Mouse (Mus musculus): ENCODE results near the gene Ankrd28. TPM values are rescaled to one million over a fixed set of nuclear protein-coding genes. Genes with fewer than 3 reads are reported as not detected.

Gene Ankrd28
- polyA plus RNA-seq, 2 experiments = 3.8 to 4.8 TPM

DNA sequence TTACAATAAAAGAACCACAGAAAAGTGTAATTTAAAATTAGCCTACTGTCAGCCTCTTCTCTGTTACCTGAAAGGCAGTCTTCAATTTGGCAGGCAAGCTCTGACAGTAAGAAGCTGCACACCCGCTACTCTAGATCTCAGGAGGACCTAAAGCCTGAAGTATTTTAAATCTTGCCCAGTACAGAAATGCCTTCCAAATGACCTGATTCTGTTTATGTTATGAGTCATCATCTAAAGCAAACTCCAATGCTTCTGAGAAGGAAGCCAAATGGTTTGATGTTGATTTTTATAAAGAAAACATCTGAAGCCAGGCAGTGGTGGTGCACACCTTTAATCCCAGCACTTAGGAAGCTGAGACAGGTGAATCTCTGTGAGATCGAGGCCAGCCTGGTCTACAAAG is 130.1 kb downstream of the Ankrd28 start:
- no peaks in the 10 kb centered on the region for H3K27me3 ChIP-seq (ENCODE audit: control insufficient read depth, insufficient read depth, low read length)
- H3K9me3 ChIP-seq (ENCODE audit: control insufficient read depth, low read length) = no peaks in the 10 kb centered on the region
- ATAC-seq (ENCODE audit: insufficient read depth) (no peak), DNase-seq (ENCODE audit: low read depth in 3 of 3, low spot score in 3 of 3) (no peak)
- H3K4me3 ChIP-seq (ENCODE audit: insufficient read depth in 1 of 2, low read depth in 2 of 2, low read length in 2 of 2) = no peak overlapping the region
- H3K36me3 ChIP-seq (replicated peaks; ENCODE audit: control insufficient read depth, insufficient read depth, low read depth) = no peaks in the 10 kb centered on the region; the same call in none of the 2 replicates
- no peak for TF ChIP-seq CTCF (IDR thresholded peaks at IDR 0.05; ENCODE audit: low read depth)
- H3K4me2 ChIP-seq (ENCODE audit: low read depth) = no peak overlapping the region
- WGBS (ENCODE audit: insufficient replicate concordance) = 73% methylated on average over 2 of the region's 2 CpGs
- H3K4me1 ChIP-seq (replicated peaks; ENCODE audit: control insufficient read depth in 2 of 2, insufficient read depth in 2 of 2, low read length in 1 of 2) = no peaks in the 10 kb centered on the region
- no peak overlapping the region for H3K27ac ChIP-seq
- H3K9ac ChIP-seq (replicated peaks) = no peak overlapping the region

DNA sequence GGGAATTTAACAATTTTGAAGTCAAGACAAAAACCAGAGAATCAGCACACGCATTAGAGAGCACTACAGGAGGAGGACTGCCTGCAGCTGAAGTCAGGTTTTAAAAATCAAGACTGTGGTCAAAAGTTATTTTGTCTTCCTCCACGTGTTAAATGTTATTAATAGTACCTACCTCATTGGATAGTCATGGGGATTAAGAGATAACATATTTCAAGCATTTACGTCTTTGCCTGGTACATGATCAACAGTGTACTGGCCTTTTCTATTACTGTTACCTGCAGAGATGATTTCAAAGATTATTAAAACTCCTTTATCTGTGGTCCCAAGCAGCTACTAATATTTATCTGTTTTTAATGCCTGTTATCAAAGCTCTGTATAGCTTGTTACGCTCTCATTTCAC is 132.7 kb downstream of the Ankrd28 start:
- ATAC-seq (ENCODE audit: insufficient read depth) = no peak
- Histone ChIP-seq H3K4me2 (ENCODE audit: low read depth) (no peak overlapping the region), H3K9me3 (ENCODE audit: control insufficient read depth, low read length) (no peaks in the 10 kb centered on the region), H3K27me3 (ENCODE audit: control insufficient read depth, insufficient read depth, low read length) (no peaks in the 10 kb centered on the region), H3K36me3 (replicated peaks; ENCODE audit: control insufficient read depth, insufficient read depth, low read depth) (no peaks in the 10 kb centered on the region; the same call in none of the 2 replicates), H3K4me3 (ENCODE audit: insufficient read depth in 1 of 2, low read depth in 2 of 2, low read length in 2 of 2) (no peak overlapping the region), H3K4me1 (replicated peaks; ENCODE audit: control insufficient read depth in 2 of 2, insufficient read depth in 2 of 2, low read length in 1 of 2) (no peaks in the 10 kb centered on the region), H3K9ac (replicated peaks) (no peak overlapping the region), H3K27ac (no peak overlapping the region)
- TF ChIP-seq CTCF (IDR thresholded peaks at IDR 0.05; ENCODE audit: low read depth) (no peak), EP300 (IDR thresholded peaks at IDR 0.05; ENCODE audit: low read depth) (no peak)
- no peak for DNase-seq (ENCODE audit: low read depth in 3 of 3, low spot score in 3 of 3)
- WGBS (ENCODE audit: insufficient replicate concordance) = 68% methylated on average over 4 of the region's 4 CpGs

DNA sequence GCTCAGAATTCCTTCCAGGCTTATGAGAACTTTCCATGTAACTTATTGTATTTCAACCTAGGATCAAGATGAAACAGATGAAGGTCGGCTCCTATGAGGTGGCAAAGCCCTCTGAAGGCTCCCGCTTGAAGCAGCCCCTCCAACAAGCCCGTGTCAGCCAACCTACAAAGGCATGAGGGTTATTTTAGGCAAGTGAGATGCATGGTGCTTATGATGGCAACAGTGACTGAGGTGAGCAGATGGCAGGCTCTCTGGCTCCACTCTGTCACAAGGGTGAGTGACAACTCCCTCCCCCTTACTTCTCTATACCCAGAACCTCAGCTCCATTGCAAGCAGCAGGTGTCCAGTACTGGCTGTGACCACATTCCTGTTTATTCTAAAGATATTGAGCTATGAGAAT is 133.1 kb downstream of the Ankrd28 start:
- DNase-seq (ENCODE audit: low read depth in 3 of 3, low spot score in 3 of 3) (no peak), ATAC-seq (ENCODE audit: insufficient read depth) (no peak)
- Histone ChIP-seq H3K27me3 (ENCODE audit: control insufficient read depth, insufficient read depth, low read length) (no peaks in the 10 kb centered on the region), H3K4me3 (ENCODE audit: insufficient read depth in 1 of 2, low read depth in 2 of 2, low read length in 2 of 2) (no peak overlapping the region), H3K4me2 (ENCODE audit: low read depth) (no peak overlapping the region), H3K9ac (replicated peaks) (no peak overlapping the region), H3K27ac (no peak overlapping the region), H3K36me3 (replicated peaks; ENCODE audit: control insufficient read depth, insufficient read depth, low read depth) (no peaks in the 10 kb centered on the region; the same call in none of the 2 replicates), H3K9me3 (ENCODE audit: control insufficient read depth, low read length) (no peaks in the 10 kb centered on the region), H3K4me1 (replicated peaks; ENCODE audit: control insufficient read depth in 2 of 2, insufficient read depth in 2 of 2, low read length in 1 of 2) (no peaks in the 10 kb centered on the region)
- TF ChIP-seq CTCF (IDR thresholded peaks at IDR 0.05; ENCODE audit: low read depth) (no peak), EP300 (IDR thresholded peaks at IDR 0.05; ENCODE audit: low read depth) (no peak)
- 68% methylated on average over 3 of the region's 3 CpGs for WGBS (ENCODE audit: insufficient replicate concordance)

DNA sequence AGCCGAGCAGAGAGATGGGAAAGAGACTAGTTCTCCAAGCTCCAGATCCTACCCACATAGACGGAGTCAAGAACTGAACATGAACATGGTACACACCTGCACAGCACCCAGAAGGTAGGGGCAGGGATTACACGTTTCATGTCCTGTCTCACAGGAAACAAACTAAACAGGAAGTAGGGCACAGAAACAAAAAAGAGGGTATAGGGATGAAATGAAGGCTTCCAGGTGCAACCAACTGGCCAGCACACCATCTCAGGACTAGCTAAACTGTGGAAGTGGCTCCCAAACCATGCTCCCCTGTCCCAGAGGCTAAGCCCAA is 133.5 kb downstream of the Ankrd28 start:
- WGBS (ENCODE audit: insufficient replicate concordance) = 68% methylated on average over 3 of the region's 3 CpGs
- Histone ChIP-seq H3K9me3 (ENCODE audit: control insufficient read depth, low read length) (no peaks in the 10 kb centered on the region), H3K9ac (replicated peaks) (no peak overlapping the region), H3K4me1 (replicated peaks; ENCODE audit: control insufficient read depth in 2 of 2, insufficient read depth in 2 of 2, low read length in 1 of 2) (no peaks in the 10 kb centered on the region), H3K27ac (no peak overlapping the region), H3K4me3 (ENCODE audit: insufficient read depth in 1 of 2, low read depth in 2 of 2, low read length in 2 of 2) (no peak overlapping the region), H3K27me3 (ENCODE audit: control insufficient read depth, insufficient read depth, low read length) (no peaks in the 10 kb centered on the region), H3K4me2 (ENCODE audit: low read depth) (no peak overlapping the region), H3K36me3 (replicated peaks; ENCODE audit: control insufficient read depth, insufficient read depth, low read depth) (no peaks in the 10 kb centered on the region; the same call in none of the 2 replicates)
- ATAC-seq (ENCODE audit: insufficient read depth) (no peak), DNase-seq (ENCODE audit: low read depth in 3 of 3, low spot score in 3 of 3) (no peak)
- no peak for TF ChIP-seq CTCF (IDR thresholded peaks at IDR 0.05; ENCODE audit: low read depth)
- TF ChIP-seq EP300 (IDR thresholded peaks at IDR 0.05; ENCODE audit: low read depth) = no peak

DNA sequence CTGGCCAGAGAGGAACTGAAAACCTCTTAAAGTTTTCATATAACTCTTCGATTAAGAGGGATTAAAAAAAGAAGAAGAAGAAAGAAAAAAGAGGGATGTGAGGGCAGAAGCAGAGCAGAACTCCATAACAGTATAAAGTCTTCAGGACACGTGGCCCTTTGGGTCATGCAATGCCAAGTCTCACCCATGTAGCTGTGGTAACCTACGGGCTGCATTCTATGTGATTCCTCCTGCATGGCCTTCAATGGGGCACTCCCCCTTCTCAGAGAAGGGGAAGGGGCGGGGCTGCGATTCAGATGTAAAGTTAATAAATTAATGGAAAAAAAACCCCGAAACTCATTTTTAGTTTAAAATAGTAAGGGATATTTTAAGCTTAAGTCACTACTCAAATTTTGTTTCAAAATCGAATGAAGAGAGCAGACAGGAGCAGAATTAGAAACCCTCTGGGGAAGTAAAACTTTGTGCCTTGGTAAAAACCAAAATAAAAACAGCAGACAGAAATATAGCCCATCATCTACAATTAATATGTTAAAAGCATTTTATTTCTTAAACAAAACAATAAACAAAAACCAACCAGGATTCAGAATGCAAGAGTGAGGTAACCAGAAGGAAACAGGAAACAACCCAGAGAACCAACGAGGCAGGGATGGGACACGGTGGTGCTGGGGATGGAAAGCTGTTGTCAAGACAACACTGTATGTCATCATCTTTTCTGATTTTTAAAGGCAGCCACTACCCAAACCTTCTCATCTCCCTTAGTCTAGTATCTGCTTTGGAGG is 134.1 kb downstream of the Ankrd28 start:
- no peaks in the 10 kb centered on the region for H3K4me1 ChIP-seq (replicated peaks; ENCODE audit: control insufficient read depth in 2 of 2, insufficient read depth in 2 of 2, low read length in 1 of 2)
- 67% methylated on average over 9 of the region's 9 CpGs for WGBS (ENCODE audit: insufficient replicate concordance)
- TF ChIP-seq CTCF (IDR thresholded peaks at IDR 0.05; ENCODE audit: low read depth) (no peak), EP300 (IDR thresholded peaks at IDR 0.05; ENCODE audit: low read depth) (no peak)
- H3K27ac ChIP-seq = no peak overlapping the region
- H3K9me3 ChIP-seq (ENCODE audit: control insufficient read depth, low read length) = no peaks in the 10 kb centered on the region
- H3K36me3 ChIP-seq (replicated peaks; ENCODE audit: control insufficient read depth, insufficient read depth, low read depth) = no peaks in the 10 kb centered on the region; the same call in none of the 2 replicates
- H3K4me2 ChIP-seq (ENCODE audit: low read depth) = no peak overlapping the region
- DNase-seq (ENCODE audit: low read depth in 3 of 3, low spot score in 3 of 3) = no peak
- ATAC-seq (ENCODE audit: insufficient read depth) = no peak
- no peak overlapping the region for H3K9ac ChIP-seq (replicated peaks)
- no peak overlapping the region for H3K4me3 ChIP-seq (ENCODE audit: insufficient read depth in 1 of 2, low read depth in 2 of 2, low read length in 2 of 2)
- no peaks in the 10 kb centered on the region for H3K27me3 ChIP-seq (ENCODE audit: control insufficient read depth, insufficient read depth, low read length)
